Mouse (Mus musculus) midbrain, embryonic 11.5 days (tissue): ENCODE measurements around the gene Ulk4. TPM values are rescaled to one million over a fixed set of nuclear protein-coding genes. Genes with fewer than 3 reads are reported as not detected.

Experiments
- ATAC-seq: fragments of 200-750 bp; cut with Nextera tagmentation; 2 replicates; pipeline ENCODE4 v1.8.0; 2017; ENCODE audit warnings: moderate TSS enrichment, moderate library complexity; ENCODE audit not compliant: low FRiP score
- DNase-seq: peaks from one replicate; pipeline ENCODE4 v3.0.0; 2015; ENCODE audit warnings: low spot score; ENCODE audit errors: missing footprints
- H3K27ac ChIP-seq: fragments of 300-500 bp; sonication (generic); 2 replicates; pipeline ENCODE4 v1.5.1; 2014; ENCODE audit warnings: low read depth, low read length
- H3K27me3 ChIP-seq: fragments of 300-500 bp; sonication (generic); 2 replicates; pipeline ENCODE4 v1.6.1; 2014; ENCODE audit warnings: mild to moderate bottlenecking, low read length, moderate library complexity, mixed read lengths; ENCODE audit not compliant: control insufficient read depth, insufficient read depth
- H3K36me3 ChIP-seq: fragments of 300-500 bp; sonication (generic); 2 replicates; pipeline ENCODE4 v1.6.1; 2014; ENCODE audit warnings: mild to moderate bottlenecking, low read length, moderate library complexity, mixed read lengths; ENCODE audit not compliant: control insufficient read depth, insufficient read depth
- H3K4me1 ChIP-seq: fragments of 300-500 bp; sonication (generic); 2 replicates; pipeline ENCODE4 v1.6.1; 2014; ENCODE audit warnings: low read length; ENCODE audit not compliant: control insufficient read depth, insufficient read depth
- H3K4me2 ChIP-seq: fragments of 300-500 bp; sonication (generic); 2 replicates; pipeline ENCODE4 v1.6.1; 2014; ENCODE audit warnings: mild to moderate bottlenecking, moderate library complexity
- H3K4me3 ChIP-seq: fragments of 300-500 bp; sonication (generic); 2 replicates; pipeline ENCODE4 v1.5.1; 2014; ENCODE audit warnings: low read depth, low read length
- H3K9ac ChIP-seq: fragments of 300-500 bp; sonication (generic); 2 replicates; pipeline ENCODE4 v1.6.1; 2014; ENCODE audit warnings: low read length
- H3K9me3 ChIP-seq: fragments of 300-500 bp; sonication (generic); 2 replicates; pipeline ENCODE4 v1.6.1; 2016; ENCODE audit warnings: low read length; ENCODE audit not compliant: control insufficient read depth
- WGBS: fragments of 180-500 bp; shearing (Covaris S2); extraction: QIAGEN DNeasy Blood & Tissue Kit; methylation state at CpG from one replicate; pipeline ENCODE4 v1.1.7; 2014; 5-methylcytosine and 5-hydroxymethylcytosine counted together
- polyA plus RNA-seq: library from polyadenylated mRNA; unstranded; fragments of >200 nt; fragmentation: Nextera tagmentation; extraction: Ambion mirVana; gene quantifications from 2 replicates; pipeline ENCODE4 v1.2.1, GENCODE M21; 2014

Ulk4 gene
- polyA plus RNA-seq, 1 experiment from 2014 or later = 210 TPM

DNA sequence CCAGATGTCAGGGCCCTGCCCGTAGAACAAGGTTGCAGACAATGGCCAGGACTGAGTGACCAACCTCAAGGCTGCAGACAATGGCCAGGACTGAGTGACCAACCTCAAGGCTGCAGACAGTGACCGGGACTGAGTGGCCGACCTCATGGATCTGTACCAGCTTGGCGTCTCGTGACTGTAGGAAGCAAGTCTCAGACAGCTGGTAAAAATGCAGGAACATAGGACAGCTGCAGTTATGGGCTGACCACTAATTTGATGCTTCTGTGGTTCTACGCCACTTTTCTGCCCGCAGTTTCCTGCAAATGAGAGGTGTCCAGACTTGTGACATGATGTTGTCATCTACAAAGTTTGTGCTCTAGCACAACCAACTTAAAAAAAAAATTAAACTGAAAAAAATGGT lies 16.2 kb upstream of the Ulk4 start:
- ATAC-seq = no peak
- 87% methylated on average over 7 of the region's 7 CpGs for WGBS
- no peak overlapping the region for H3K4me3 ChIP-seq
- no peak overlapping the region for H3K4me2 ChIP-seq
- peak; percentile 59 for DNase-seq
- no peaks in the 10 kb centered on the region for H3K9me3 ChIP-seq
- H3K36me3 ChIP-seq = no peaks in the 10 kb centered on the region
- peaks cover 3% of the 10 kb centered on the region for H3K4me1 ChIP-seq
- H3K27me3 ChIP-seq = no peaks in the 10 kb centered on the region; the same call in 1 of the 2 replicates
- H3K9ac ChIP-seq = no peak overlapping the region
- H3K27ac ChIP-seq = no peak overlapping the region

DNA sequence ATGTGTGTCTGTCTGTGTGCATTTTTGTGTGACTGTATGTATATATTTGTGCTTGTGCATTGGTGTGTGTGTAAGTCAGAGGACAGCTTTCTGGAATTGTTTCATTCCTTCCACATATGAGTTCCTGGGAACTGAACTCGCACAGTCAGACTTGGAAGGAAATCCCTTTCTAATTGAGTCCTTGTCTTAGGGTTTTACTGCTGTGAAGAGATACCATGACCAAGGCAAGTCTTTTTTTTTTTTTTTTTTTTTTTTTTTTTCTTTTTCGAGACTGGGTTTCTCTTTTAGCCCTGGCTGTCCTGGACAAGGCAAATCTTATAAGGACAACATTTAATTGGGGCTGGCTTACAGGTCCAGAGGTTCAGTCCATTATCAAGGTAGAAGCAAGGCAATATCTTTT lies 14.3 kb upstream of the Ulk4 start:
- H3K9me3 ChIP-seq = no peaks in the 10 kb centered on the region
- no peak overlapping the region for H3K27ac ChIP-seq
- H3K27me3 ChIP-seq = no peaks in the 10 kb centered on the region; the same call in 1 of the 2 replicates
- DNase-seq (peak; percentile 19), ATAC-seq (no peak)
- H3K4me3 ChIP-seq = no peak overlapping the region
- H3K9ac ChIP-seq = no peak overlapping the region
- H3K36me3 ChIP-seq = no peaks in the 10 kb centered on the region
- no peak overlapping the region for H3K4me2 ChIP-seq
- peaks cover 2% of the 10 kb centered on the region; the same call in 1 of the 2 replicates for H3K4me1 ChIP-seq
- WGBS = 85% methylated on average over 2 of the region's 2 CpGs

DNA sequence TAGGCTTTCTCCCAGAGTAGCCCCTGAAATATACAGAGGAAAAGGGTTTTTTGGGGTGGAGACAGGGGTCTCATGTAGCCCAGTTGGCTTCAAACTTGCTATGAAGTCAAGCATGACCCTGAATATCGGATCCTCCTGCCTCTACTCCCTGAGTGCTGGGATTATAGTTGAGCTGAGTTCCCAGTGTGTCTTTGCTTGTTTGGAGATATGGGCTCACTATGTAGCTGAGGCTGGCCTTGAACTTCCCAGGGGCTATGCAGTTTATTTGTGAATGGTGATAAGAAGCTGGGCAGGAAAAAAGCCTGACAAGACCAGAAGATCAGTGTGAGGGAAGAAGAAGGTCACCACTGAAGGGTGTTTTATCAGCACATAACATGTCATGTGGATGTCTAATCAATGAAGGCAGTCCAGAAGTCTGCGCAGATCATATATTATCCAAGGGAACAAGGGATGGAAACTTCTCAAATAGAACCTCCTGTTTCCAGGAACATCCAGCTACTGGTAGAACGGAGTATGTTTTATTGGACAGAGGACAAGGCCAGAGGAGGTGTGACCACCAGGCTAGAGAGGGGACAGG lies 9.4 kb upstream of the Ulk4 start:
- peak overlapping the region; percentile 40 for H3K4me2 ChIP-seq
- peak overlapping the region; percentile 33 for H3K4me3 ChIP-seq
- no peak overlapping the region for H3K27ac ChIP-seq
- no peaks in the 10 kb centered on the region for H3K27me3 ChIP-seq
- H3K4me1 ChIP-seq = peaks cover 6% of the 10 kb centered on the region; the same call in 1 of the 2 replicates
- 75% methylated on average over 3 of the region's 3 CpGs for WGBS
- H3K9me3 ChIP-seq = peaks cover 3% of the 10 kb centered on the region; the same call in 1 of the 2 replicates
- no peaks in the 10 kb centered on the region for H3K36me3 ChIP-seq
- peak; percentile 26 for DNase-seq
- ATAC-seq = no peak; the same call in 1 of the 2 replicates
- peak overlapping the region; percentile 34 for H3K9ac ChIP-seq

DNA sequence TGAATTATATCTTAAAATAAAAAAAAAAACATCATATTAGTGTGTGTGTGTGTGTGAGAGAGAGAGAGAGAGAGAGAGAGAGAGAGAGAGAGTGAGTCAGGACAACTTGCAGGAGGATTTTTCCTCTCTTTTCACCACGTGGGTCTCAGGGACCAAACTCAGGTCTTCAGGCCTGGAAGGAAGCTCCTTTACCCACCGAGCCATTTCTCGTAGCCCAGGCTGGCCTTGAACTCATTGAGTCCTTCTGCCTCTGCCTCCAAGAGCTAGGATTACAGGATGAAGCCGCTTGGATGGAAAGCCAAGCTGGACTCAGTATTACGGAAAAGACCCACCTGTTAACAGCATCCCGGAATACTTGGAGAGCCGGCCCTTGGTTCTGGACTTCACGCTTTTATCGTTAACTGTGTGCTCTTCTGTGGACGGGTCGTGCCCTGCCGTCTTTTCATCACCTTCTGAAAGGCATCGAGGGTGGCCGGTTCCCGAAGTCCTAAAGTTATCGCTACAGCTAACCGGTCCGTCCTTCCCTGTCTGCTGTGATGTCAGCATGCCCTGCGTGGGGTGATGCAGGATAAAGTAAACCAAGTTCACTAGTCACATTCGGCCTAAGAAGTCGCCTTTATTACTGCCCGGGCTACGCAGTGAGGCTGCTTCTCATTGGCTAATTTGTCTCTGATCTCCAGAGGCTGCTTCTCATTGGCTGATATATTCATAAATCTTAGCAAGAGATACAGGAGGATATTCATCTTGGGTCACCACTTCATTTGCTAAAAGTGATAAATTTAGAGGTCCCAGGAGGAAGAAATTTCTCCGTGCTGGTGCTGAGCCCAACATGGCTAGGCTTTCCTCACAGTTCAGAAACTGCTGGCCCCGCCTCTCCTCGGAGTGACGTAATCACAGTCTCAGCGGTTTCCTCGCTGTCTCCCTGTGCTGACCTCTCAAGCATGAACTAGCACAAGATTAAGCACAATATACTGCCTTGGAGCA lies 8.6 kb upstream of the Ulk4 start:
- Histone ChIP-seq H3K9ac (peak overlapping the region; percentile 34), H3K4me2 (peak overlapping the region; percentile 40), H3K4me3 (peak overlapping the region; percentile 33), H3K36me3 (no peaks in the 10 kb centered on the region), H3K27me3 (no peaks in the 10 kb centered on the region), H3K9me3 (peaks cover 3% of the 10 kb centered on the region; the same call in 1 of the 2 replicates), H3K4me1 (peaks cover 6% of the 10 kb centered on the region; the same call in 1 of the 2 replicates), H3K27ac (peak overlapping the region; percentile 2; the same call in 1 of the 2 replicates)
- peak; percentile 95 for DNase-seq
- 20% methylated on average over 29 of the region's 29 CpGs for WGBS
- peak; percentile 91 for ATAC-seq

DNA sequence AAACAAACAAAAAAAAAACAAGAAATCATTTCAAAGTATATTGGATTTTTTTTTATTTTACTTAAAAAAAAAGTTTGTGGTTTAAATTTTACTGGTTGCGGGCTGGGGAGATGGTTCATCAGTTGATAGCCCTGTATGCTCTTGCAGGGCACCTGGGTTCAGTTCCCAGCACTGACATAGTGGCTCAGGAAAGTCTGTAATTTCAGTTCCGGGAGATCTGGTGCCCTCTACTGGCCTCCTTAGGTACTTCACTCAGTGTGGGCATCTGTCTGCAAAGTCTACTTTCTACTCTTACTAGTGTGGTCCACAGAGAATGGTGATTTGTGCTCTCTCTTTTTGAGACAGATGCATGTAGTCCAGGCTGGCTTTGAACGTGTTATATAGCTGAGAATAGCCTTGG lies 7.4 kb upstream of the Ulk4 start:
- H3K9me3 ChIP-seq = peaks cover 3% of the 10 kb centered on the region; the same call in 1 of the 2 replicates
- no peak overlapping the region for H3K4me3 ChIP-seq
- no peak for ATAC-seq
- H3K4me1 ChIP-seq = peaks cover 6% of the 10 kb centered on the region; the same call in 1 of the 2 replicates
- WGBS = 88% methylated on average over 3 of the region's 3 CpGs
- no peaks in the 10 kb centered on the region for H3K36me3 ChIP-seq
- H3K4me2 ChIP-seq = no peak overlapping the region
- H3K9ac ChIP-seq = no peak overlapping the region
- no peaks in the 10 kb centered on the region for H3K27me3 ChIP-seq
- no peak overlapping the region for H3K27ac ChIP-seq
- DNase-seq = peak; percentile 92

DNA sequence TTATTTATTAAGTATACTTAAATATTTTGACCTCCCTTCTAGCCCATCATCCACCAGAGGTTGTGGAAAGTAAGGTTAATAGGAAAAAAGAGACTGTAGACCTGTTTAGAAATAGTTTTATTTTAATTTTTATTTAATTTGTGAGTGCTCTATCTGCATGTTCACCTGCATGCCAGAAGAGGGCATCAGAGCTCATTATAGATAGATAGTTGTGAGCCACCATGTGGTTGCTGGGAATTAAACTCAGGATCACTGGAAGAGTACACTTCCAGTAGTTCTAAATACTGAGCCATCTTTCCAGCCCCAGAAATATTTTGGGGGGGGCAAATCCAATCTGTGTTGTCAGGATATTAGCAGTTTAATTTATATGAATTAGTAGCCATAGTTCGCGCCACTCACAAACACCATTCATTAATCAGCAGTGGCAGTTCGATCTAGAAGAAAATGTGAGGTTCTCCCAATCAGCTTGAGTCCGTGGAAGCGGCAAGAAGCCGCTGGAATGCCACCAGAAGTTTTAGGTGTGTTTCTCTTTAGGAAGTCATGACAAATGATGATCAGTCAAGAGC lies 6.7 kb upstream of the Ulk4 start:
- Histone ChIP-seq H3K4me2 (no peak overlapping the region), H3K9ac (no peak overlapping the region), H3K27me3 (no peaks in the 10 kb centered on the region), H3K27ac (no peak overlapping the region), H3K9me3 (peaks cover 3% of the 10 kb centered on the region; the same call in 1 of the 2 replicates), H3K4me1 (peaks cover 6% of the 10 kb centered on the region; the same call in 1 of the 2 replicates), H3K4me3 (no peak overlapping the region), H3K36me3 (no peaks in the 10 kb centered on the region)
- DNase-seq (peak; percentile 83), ATAC-seq (no peak)
- 95% methylated on average over 6 of the region's 6 CpGs for WGBS

DNA sequence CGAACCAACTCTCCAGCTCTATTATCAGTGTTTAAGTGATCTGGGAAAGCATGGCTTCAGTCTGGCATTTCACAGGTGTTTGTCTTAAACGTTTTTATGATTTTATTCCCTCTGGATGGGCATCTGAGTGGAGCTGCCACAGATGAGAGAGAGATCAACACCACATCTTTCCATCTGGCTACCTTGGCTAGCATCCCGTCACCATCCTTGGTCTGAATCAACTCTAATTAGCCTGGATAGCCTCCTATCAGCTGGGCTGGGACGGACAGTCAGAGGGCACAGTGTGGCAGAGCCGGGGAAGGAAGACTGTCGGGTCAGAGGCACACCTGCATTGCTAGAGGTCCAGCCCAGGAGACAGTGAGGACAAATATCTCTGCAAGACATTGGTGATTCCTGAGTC lies 4.9 kb upstream of the Ulk4 start:
- Histone ChIP-seq H3K27me3 (no peaks in the 10 kb centered on the region), H3K4me2 (no peak overlapping the region), H3K9me3 (peaks cover 3% of the 10 kb centered on the region; the same call in 1 of the 2 replicates), H3K4me3 (no peak overlapping the region), H3K9ac (no peak overlapping the region), H3K36me3 (no peaks in the 10 kb centered on the region), H3K27ac (no peak overlapping the region), H3K4me1 (peaks cover 6% of the 10 kb centered on the region; the same call in 1 of the 2 replicates)
- DNase-seq (no peak), ATAC-seq (no peak)
- WGBS = 84% methylated on average over 6 of the region's 6 CpGs

DNA sequence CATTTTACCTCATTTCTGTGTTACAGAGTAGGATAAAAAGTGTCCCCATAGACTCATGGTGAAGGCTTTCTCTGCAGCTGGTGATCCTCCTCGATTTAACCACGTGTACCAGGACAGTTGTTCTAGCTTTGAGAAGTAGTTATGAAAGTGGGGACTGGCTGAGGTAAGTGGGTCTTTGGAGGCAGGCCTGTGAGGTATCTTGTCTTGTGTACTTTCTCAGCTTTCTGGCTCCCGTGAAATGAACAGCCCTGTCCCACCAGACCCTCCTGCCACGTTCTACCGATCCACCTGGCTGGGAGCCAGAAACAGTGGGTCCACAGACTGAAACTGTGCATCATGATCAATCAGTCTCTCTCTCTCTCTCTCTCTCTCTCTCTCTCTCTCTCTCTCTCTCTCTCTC lies 2.2 kb upstream of the Ulk4 start:
- ATAC-seq (no peak), DNase-seq (no peak)
- Histone ChIP-seq H3K4me1 (peaks cover 4% of the 10 kb centered on the region; the same call in 1 of the 2 replicates), H3K27ac (no peak overlapping the region), H3K9ac (no peak overlapping the region), H3K27me3 (no peaks in the 10 kb centered on the region), H3K4me3 (no peak overlapping the region), H3K4me2 (no peak overlapping the region), H3K9me3 (no peaks in the 10 kb centered on the region), H3K36me3 (no peaks in the 10 kb centered on the region)
- 92% methylated on average over 5 of the region's 5 CpGs for WGBS
